Mouse (Mus musculus) megakaryocyte, embryonic 14.5 days (primary cell): ENCODE measurements around the gene Greb1.

Experiments
- FLI1 ChIP-seq: IDR thresholded peaks from 2 replicates; pipeline ENCODE4 v1.6.1; 2012; ENCODE audit warnings: low read length, inconsistent platforms, mixed read lengths
- GATA1 ChIP-seq: IDR thresholded peaks from 3 replicates; pipeline ENCODE4 v1.6.1; 2012; ENCODE audit warnings: mixed read lengths, low read length, inconsistent platforms, borderline replicate concordance

GRCm38 (mm10) chr12:16751609-16752008, 49.1 kb downstream of the Greb1 start:
- TF ChIP-seq GATA1 (no peak), FLI1 (no peak)
